Mouse (Mus musculus): ENCODE results near the gene Padi2. TPM values are rescaled to one million over a fixed set of nuclear protein-coding genes. Genes with fewer than 3 reads are reported as not detected.

Gene Padi2
- polyA plus RNA-seq, 1 experiment = 19.5 TPM

DNA sequence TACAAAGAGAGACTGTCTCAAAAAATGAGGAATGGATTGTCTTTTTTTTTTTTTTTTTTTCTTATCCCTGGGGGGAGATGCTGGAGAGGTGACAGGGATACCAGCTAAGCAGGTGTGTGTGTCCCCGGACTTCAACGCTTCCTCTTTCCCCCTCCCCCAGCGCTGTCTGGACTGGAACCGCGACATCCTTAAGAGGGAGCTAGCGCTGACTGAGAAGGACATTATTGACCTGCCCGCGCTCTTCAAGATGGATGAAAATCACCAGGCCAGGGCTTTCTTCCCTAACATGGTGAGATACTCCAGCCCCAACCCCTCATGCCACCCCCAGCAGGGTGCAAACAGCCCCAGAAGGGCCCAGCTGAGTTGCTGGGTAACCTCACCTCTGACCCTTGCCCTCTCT lies 42.9 kb downstream of the Padi2 start:
- no peak for TF ChIP-seq CTCF (IDR thresholded peaks at IDR 0.05; ENCODE audit: borderline replicate concordance, control insufficient read depth, extremely low read depth, insufficient read depth, low read length, poor library complexity)
- TF ChIP-seq POLR2A (IDR thresholded peaks at IDR 0.05; ENCODE audit: control insufficient read depth, extremely low read depth, insufficient read depth, low read length, poor library complexity) = no peak
- Histone ChIP-seq H3K27ac (ENCODE audit: control insufficient read depth, insufficient read depth, low read length) (peak overlapping the region; percentile 88), H3K4me3 (ENCODE audit: control insufficient read depth, insufficient read depth, low read length) (no peak overlapping the region), H3K36me3 (ENCODE audit: control insufficient read depth, insufficient read depth, low read length) (no peaks in the 10 kb centered on the region), H3K4me1 (replicated peaks; ENCODE audit: control insufficient read depth, insufficient read depth, low read length) (peaks cover 88% of the 10 kb centered on the region), H3K27me3 (ENCODE audit: control insufficient read depth, insufficient read depth, low read length) (no peaks in the 10 kb centered on the region)
- 47% methylated on average over 8 of the region's 8 CpGs for WGBS
- DNase-seq = peak; percentile 60

DNA sequence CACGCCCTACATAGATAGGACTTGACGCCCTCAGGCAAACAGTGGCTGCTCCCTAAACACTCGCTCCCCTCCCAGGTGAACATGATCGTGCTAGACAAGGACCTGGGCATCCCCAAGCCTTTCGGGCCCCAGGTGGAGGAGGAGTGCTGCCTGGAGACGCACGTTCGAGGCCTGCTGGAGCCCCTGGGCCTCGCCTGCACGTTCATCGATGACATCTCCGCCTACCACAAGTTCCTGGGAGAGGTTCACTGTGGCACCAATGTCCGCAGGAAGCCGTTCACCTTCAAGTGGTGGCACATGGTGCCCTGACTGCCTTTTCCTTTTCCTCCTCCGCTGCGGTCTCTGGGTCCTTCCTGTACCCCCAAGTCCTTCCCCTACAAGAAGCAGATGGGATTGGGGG lies 43.5 kb downstream of the Padi2 start:
- WGBS = 53% methylated on average over 16 of the region's 16 CpGs
- H3K36me3 ChIP-seq (ENCODE audit: control insufficient read depth, insufficient read depth, low read length) = no peaks in the 10 kb centered on the region
- peak; percentile 32 for DNase-seq
- TF ChIP-seq POLR2A (IDR thresholded peaks at IDR 0.05; ENCODE audit: control insufficient read depth, extremely low read depth, insufficient read depth, low read length, poor library complexity) (no peak), CTCF (IDR thresholded peaks at IDR 0.05; ENCODE audit: borderline replicate concordance, control insufficient read depth, extremely low read depth, insufficient read depth, low read length, poor library complexity) (no peak)
- peak overlapping the region; percentile 88; the same call in 1 of the 2 replicates for H3K27ac ChIP-seq (ENCODE audit: control insufficient read depth, insufficient read depth, low read length)
- H3K27me3 ChIP-seq (ENCODE audit: control insufficient read depth, insufficient read depth, low read length) = no peaks in the 10 kb centered on the region
- peaks cover 83% of the 10 kb centered on the region for H3K4me1 ChIP-seq (replicated peaks; ENCODE audit: control insufficient read depth, insufficient read depth, low read length)
- no peak overlapping the region for H3K4me3 ChIP-seq (ENCODE audit: control insufficient read depth, insufficient read depth, low read length)

DNA sequence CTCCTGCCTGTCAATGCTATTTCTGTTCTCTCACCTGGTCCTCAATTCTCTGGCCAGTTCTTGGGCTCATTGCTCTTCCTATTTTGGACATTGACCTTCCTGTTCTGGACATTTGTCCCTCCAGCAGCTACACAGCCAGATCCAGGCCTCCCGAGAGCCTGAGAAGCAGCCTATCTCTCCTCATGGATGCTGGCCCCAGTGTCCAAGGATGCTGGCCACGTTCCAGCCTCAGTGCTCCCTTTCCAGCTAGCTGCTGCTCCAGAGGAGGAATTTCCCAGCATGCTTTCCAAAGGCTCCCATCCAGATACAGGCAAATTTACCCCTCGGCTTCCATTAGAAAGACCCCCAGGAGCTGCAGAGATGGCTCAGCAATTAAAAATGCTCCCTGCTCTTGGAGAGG lies 44.4 kb downstream of the Padi2 start:
- H3K4me1 ChIP-seq (replicated peaks; ENCODE audit: control insufficient read depth, insufficient read depth, low read length) = peaks cover 76% of the 10 kb centered on the region
- no peak overlapping the region; the same call in 1 of the 2 replicates for H3K27ac ChIP-seq (ENCODE audit: control insufficient read depth, insufficient read depth, low read length)
- DNase-seq = no peak
- H3K4me3 ChIP-seq (ENCODE audit: control insufficient read depth, insufficient read depth, low read length) = no peak overlapping the region
- no peaks in the 10 kb centered on the region for H3K27me3 ChIP-seq (ENCODE audit: control insufficient read depth, insufficient read depth, low read length)
- 97% methylated on average over 3 of the region's 3 CpGs for WGBS
- H3K36me3 ChIP-seq (ENCODE audit: control insufficient read depth, insufficient read depth, low read length) = no peaks in the 10 kb centered on the region
- no peak for TF ChIP-seq POLR2A (IDR thresholded peaks at IDR 0.05; ENCODE audit: control insufficient read depth, extremely low read depth, insufficient read depth, low read length, poor library complexity)
- TF ChIP-seq CTCF (IDR thresholded peaks at IDR 0.05; ENCODE audit: borderline replicate concordance, control insufficient read depth, extremely low read depth, insufficient read depth, low read length, poor library complexity) = no peak

- H3K27me3 ChIP-seq (ENCODE audit: control insufficient read depth, insufficient read depth, low read length) = no peaks in the 10 kb centered on the region
- WGBS = 25% methylated on average over 18 of the region's 18 CpGs
- peaks cover 67% of the 10 kb centered on the region for H3K4me1 ChIP-seq (replicated peaks; ENCODE audit: control insufficient read depth, insufficient read depth, low read length)
- peak; percentile 53 for DNase-seq
- no peak overlapping the region for H3K4me3 ChIP-seq (ENCODE audit: control insufficient read depth, insufficient read depth, low read length)
- H3K36me3 ChIP-seq (ENCODE audit: control insufficient read depth, insufficient read depth, low read length) = no peaks in the 10 kb centered on the region
- no peak for TF ChIP-seq CTCF (IDR thresholded peaks at IDR 0.05; ENCODE audit: borderline replicate concordance, control insufficient read depth, extremely low read depth, insufficient read depth, low read length, poor library complexity)
- 0 out of 2 replicates have a peak, but pooled peaks have one; percentile 3 for TF ChIP-seq POLR2A (IDR thresholded peaks at IDR 0.05; ENCODE audit: control insufficient read depth, extremely low read depth, insufficient read depth, low read length, poor library complexity)
- peak overlapping the region; percentile 89 for H3K27ac ChIP-seq (ENCODE audit: control insufficient read depth, insufficient read depth, low read length)
Measured at GRCm38 (mm10) chr4:140951861-140952641, 45.9 kb downstream of the Padi2 start.

DNA sequence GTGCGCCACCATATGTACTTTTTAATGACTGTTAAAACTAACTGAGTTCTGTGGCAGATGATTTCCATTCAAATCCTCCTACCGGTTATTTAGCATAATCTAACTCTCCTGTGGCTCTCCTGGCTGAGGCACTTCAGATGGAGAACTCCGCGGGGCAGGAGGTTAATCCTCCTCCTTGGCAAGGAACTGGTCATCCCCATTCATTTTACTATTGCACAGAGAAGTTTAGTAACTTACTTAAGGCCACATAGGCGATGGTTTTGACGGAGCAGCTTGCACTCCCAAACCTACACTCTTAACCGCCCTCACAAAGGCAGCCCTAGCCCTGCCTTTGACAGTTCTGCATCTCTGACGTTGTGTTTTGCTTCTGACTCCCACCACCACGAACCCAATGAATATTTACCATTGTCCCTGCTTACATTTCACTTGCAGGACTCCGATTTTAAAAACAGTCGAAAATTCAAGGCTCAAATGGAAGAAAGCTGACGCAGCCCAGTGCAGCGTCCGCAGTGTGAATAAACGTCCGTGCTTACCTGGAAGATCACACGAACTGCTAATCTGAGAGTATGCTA lies 51.1 kb downstream of the Padi2 start:
- Histone ChIP-seq H3K4me1 (replicated peaks; ENCODE audit: control insufficient read depth, insufficient read depth, low read length) (peaks cover 39% of the 10 kb centered on the region), H3K27me3 (ENCODE audit: control insufficient read depth, insufficient read depth, low read length) (no peaks in the 10 kb centered on the region), H3K36me3 (ENCODE audit: control insufficient read depth, insufficient read depth, low read length) (no peaks in the 10 kb centered on the region), H3K4me3 (ENCODE audit: control insufficient read depth, insufficient read depth, low read length) (peak overlapping the region; percentile 44), H3K27ac (ENCODE audit: control insufficient read depth, insufficient read depth, low read length) (peak overlapping the region; percentile 73)
- 56% methylated on average over 17 of the region's 17 CpGs for WGBS
- TF ChIP-seq POLR2A (IDR thresholded peaks at IDR 0.05; ENCODE audit: control insufficient read depth, extremely low read depth, insufficient read depth, low read length, poor library complexity) (no peak), CTCF (IDR thresholded peaks at IDR 0.05; ENCODE audit: borderline replicate concordance, control insufficient read depth, extremely low read depth, insufficient read depth, low read length, poor library complexity) (no peak)
- no peak for DNase-seq

DNA sequence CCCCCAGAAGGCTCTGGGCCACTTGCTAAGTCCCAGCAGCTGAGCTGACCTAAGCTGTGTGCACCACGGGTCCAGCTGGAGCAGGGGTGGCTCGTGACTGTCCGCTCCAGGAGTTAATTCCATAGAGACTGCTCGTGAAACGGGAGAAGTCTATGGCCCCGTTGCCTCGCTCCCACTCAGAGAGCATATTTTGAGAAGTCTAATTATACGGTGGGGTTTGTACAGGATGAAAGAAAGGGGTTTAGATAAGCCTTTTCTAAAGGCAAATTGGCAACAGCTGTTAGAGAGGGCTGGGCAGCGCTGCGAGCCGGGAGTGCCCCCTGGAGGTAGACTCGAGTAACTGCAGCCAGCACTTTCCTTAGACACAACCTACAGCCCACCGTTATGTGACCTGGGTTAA lies 51.6 kb downstream of the Padi2 start:
- TF ChIP-seq CTCF (IDR thresholded peaks at IDR 0.05; ENCODE audit: borderline replicate concordance, control insufficient read depth, extremely low read depth, insufficient read depth, low read length, poor library complexity) (peak; percentile 97), POLR2A (IDR thresholded peaks at IDR 0.05; ENCODE audit: control insufficient read depth, extremely low read depth, insufficient read depth, low read length, poor library complexity) (no peak)
- peak overlapping the region; percentile 73 for H3K27ac ChIP-seq (ENCODE audit: control insufficient read depth, insufficient read depth, low read length)
- no peaks in the 10 kb centered on the region for H3K27me3 ChIP-seq (ENCODE audit: control insufficient read depth, insufficient read depth, low read length)
- WGBS = 11% methylated on average over 13 of the region's 13 CpGs
- peak; percentile 89 for DNase-seq
- H3K36me3 ChIP-seq (ENCODE audit: control insufficient read depth, insufficient read depth, low read length) = no peaks in the 10 kb centered on the region
- H3K4me3 ChIP-seq (ENCODE audit: control insufficient read depth, insufficient read depth, low read length) = peak overlapping the region; percentile 44
- peaks cover 38% of the 10 kb centered on the region for H3K4me1 ChIP-seq (replicated peaks; ENCODE audit: control insufficient read depth, insufficient read depth, low read length)
